Mouse (Mus musculus) spleen, adult 18-20 months (tissue): Measurements from ENCODE around the gene Myo1d.

Experiments used
- DNase-seq, 2 experiments: peaks; one replicate each; pipeline ENCODE4 v3.0.0; 2022; ENCODE audit warnings: mixed read lengths in 2 of 2

Gene Myo1d

GRCm38 (mm10) chr11:80498328-80499070 lies 281.3 kb downstream of the Myo1d start:
- no peak for DNase-seq

GRCm38 (mm10) chr11:80497225-80497919 lies 282.5 kb downstream of the Myo1d start:
- DNase-seq = no peak

GRCm38 (mm10) chr11:80496640-80497039 lies 283.2 kb downstream of the Myo1d start:
- no peak for DNase-seq

- no peak for DNase-seq
Measured at GRCm38 (mm10) chr11:80495972-80496371, 283.9 kb downstream of the Myo1d start.

GRCm38 (mm10) chr11:80494852-80495251 lies 285.0 kb downstream of the Myo1d start:
- no peak for DNase-seq

- no peak for DNase-seq
Measured at GRCm38 (mm10) chr11:80493186-80493585, 286.6 kb downstream of the Myo1d start.

- no peak for DNase-seq
Measured at GRCm38 (mm10) chr11:80490831-80491230, 289.0 kb downstream of the Myo1d start.

- no peak for DNase-seq
Measured at GRCm38 (mm10) chr11:80489882-80490196, 290.0 kb downstream of the Myo1d start.

GRCm38 (mm10) chr11:80489172-80489881 lies 290.5 kb downstream of the Myo1d start:
- no peak for DNase-seq

- DNase-seq = no peak
Measured at GRCm38 (mm10) chr11:80487904-80488587, 291.8 kb downstream of the Myo1d start.

GRCm38 (mm10) chr11:80485622-80486206 lies 294.1 kb downstream of the Myo1d start:
- no peak for DNase-seq

GRCm38 (mm10) chr11:80485120-80485551 lies 294.7 kb downstream of the Myo1d start:
- DNase-seq = no peak

- DNase-seq = no peak
Measured at GRCm38 (mm10) chr11:80484191-80484791, 295.5 kb downstream of the Myo1d start.

GRCm38 (mm10) chr11:80483536-80484067 lies 296.2 kb downstream of the Myo1d start:
- DNase-seq = no peak

GRCm38 (mm10) chr11:80482921-80483320 lies 296.9 kb downstream of the Myo1d start:
- DNase-seq = no peak

- no peak for DNase-seq
Measured at GRCm38 (mm10) chr11:80482347-80482746, 297.5 kb downstream of the Myo1d start.

GRCm38 (mm10) chr11:80481409-80482050 lies 298.3 kb downstream of the Myo1d start:
- DNase-seq = no peak

- no peak for DNase-seq
Measured at GRCm38 (mm10) chr11:80479906-80480866, 299.6 kb downstream of the Myo1d start.

- DNase-seq = no peak
Measured at GRCm38 (mm10) chr11:80479425-80479824, 300.4 kb downstream of the Myo1d start.

GRCm38 (mm10) chr11:80478694-80479412 lies 301.0 kb downstream of the Myo1d start:
- no peak for DNase-seq
